Mouse (Mus musculus) thymus, adult 2 months (tissue): ENCODE results near the gene Ckm.

Experiments used
- CTCF ChIP-seq: fragments of 200-500 bp; IDR thresholded peaks from 2 replicates; pipeline ENCODE4 v1.5.1; 2012; ENCODE audit warnings: mild to moderate bottlenecking, control low read depth, low read length, moderate library complexity, borderline replicate concordance; ENCODE audit not compliant: control insufficient read depth, poor library complexity, insufficient read depth; ENCODE audit errors: extremely low read depth
- POLR2A ChIP-seq: fragments of 200-500 bp; IDR thresholded peaks from 2 replicates; pipeline ENCODE4 v1.6.1; 2012; ENCODE audit warnings: mild to moderate bottlenecking, low read length, control low read depth, moderate library complexity; ENCODE audit not compliant: control insufficient read depth, poor library complexity, insufficient read depth; ENCODE audit errors: extremely low read depth

DNA sequence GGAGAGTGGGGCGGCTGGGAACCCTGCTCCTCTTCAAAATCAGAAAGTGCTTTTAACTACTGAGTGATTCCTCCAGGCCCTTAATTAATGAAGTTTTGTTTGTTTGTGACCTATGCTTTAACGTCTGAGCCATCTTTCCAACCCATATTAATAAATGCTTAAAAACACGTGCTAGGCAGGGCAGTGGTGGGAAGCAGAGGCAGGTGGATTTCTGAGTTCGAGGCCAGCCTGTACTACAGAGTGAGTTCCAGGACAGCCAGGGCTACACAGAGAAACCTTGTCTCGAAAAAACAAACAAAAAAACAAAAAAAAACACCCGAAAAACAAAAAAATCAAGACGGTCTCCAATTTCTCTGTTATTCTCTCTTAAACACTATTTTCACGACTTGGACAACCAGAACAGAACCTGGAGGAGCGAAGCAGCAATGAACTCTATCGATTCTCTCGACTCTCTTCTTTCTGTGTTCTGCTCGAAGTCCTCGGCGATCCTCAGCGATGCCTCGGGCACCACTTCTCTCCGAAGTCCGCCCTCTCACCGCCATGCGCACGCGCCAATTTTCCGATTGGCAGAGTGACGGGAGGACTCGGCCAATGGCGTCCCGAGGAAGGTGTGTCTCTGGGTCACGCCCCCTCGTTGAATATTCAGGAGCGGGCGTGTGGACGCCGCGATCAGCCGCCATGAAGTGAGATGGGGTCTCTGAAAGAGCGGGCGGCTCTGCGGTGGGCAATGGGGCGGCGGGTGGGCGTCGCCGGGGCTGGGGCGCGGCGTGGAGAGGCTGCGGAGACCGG is 23.0 kb upstream of the Ckm start, which contains the start of gene Ercc2:
- TF ChIP-seq CTCF (no peak), POLR2A (no peak)
